Mouse (Mus musculus): ENCODE data around the gene Grin3a. TPM values are rescaled to one million over a fixed set of nuclear protein-coding genes. Genes with fewer than 3 reads are reported as not detected.

Gene Grin3a
- total and polyA plus RNA-seq, 2 experiments from 2014 or later, result under 0.01 to 0.10 TPM

DNA sequence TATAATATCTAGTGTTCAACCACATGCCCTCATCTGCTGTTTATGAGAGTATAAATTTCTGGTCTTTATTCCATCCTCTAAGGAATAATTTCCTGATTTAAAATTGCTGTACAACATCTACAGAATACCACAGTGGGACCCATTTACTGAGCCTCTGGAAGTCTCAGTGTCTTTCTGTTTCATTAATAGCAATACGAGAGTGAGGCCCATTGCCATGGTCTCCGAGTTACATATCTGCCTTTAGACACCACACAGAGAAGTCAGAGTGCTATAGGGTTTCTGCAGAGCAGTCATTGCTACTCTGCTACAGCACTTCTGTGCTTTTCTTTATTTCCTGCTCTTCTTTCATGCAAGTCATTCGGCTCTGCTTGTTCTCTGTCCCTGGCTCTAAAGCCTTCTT lies 116.2 kb downstream of the Grin3a start:
- Histone ChIP-seq H3K4me2 (ENCODE audit: low read depth, low read length) (no peak overlapping the region), H3K4me1 (ENCODE audit: control insufficient read depth, insufficient read depth) (no peaks in the 10 kb centered on the region), H3K36me3 (replicated peaks; ENCODE audit: control insufficient read depth, insufficient read depth, low read length) (no peaks in the 10 kb centered on the region), H3K27ac (ENCODE audit: low read depth) (no peak overlapping the region), H3K27me3 (ENCODE audit: control insufficient read depth, insufficient read depth, low read length) (no peaks in the 10 kb centered on the region), H3K9me3 (replicated peaks; ENCODE audit: control insufficient read depth, low read length) (no peaks in the 10 kb centered on the region), H3K9ac (replicated peaks; ENCODE audit: low read depth, low read length) (no peak overlapping the region; the same call in 1 of the 2 replicates), H3K4me3 (ENCODE audit: low read depth, low read length) (no peak overlapping the region)
- DNase-seq (ENCODE audit: low spot score), result no peak
- 69% methylated on average over 3 of the region's 3 CpGs for WGBS
- TF ChIP-seq EP300 (IDR thresholded peaks at IDR 0.05; ENCODE audit: low read depth) (no peak), CTCF (IDR thresholded peaks at IDR 0.05; ENCODE audit: low read depth) (no peak)
- ATAC-seq (ENCODE audit: insufficient read depth, low read depth), result no peak

DNA sequence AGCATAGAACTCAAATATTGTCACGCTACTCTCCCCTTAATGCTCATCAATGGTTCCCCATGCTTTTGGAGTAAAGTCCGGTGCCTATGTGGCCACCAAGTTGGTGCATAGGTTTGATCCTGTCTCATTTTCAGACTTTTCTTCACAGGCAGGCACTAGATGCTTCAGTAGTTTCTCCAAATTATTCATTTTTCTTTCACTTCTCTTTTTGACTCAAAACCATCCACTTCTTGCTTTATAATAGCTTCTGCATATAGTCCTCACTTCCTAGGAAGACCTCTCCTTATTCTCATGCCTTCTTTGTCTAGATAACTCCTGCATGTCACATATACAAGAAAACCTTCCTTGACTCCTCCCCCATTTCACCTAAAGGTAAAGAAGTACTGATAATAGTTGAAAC lies 121.6 kb downstream of the Grin3a start:
- no peaks in the 10 kb centered on the region for H3K9me3 ChIP-seq (replicated peaks; ENCODE audit: control insufficient read depth, low read length)
- H3K4me1 ChIP-seq (ENCODE audit: control insufficient read depth, insufficient read depth), result no peaks in the 10 kb centered on the region
- no peak overlapping the region for H3K9ac ChIP-seq (replicated peaks; ENCODE audit: low read depth, low read length)
- no peak overlapping the region for H3K4me2 ChIP-seq (ENCODE audit: low read depth, low read length)
- no peaks in the 10 kb centered on the region for H3K36me3 ChIP-seq (replicated peaks; ENCODE audit: control insufficient read depth, insufficient read depth, low read length)
- H3K27me3 ChIP-seq (ENCODE audit: control insufficient read depth, insufficient read depth, low read length), result no peaks in the 10 kb centered on the region
- H3K27ac ChIP-seq (ENCODE audit: low read depth), result no peak overlapping the region
- no peak overlapping the region for H3K4me3 ChIP-seq (ENCODE audit: low read depth, low read length)
- TF ChIP-seq CTCF (IDR thresholded peaks at IDR 0.05; ENCODE audit: low read depth) (no peak), EP300 (IDR thresholded peaks at IDR 0.05; ENCODE audit: low read depth) (no peak)
- DNase-seq (ENCODE audit: low spot score) (no peak), ATAC-seq (ENCODE audit: insufficient read depth, low read depth) (no peak)
- WGBS, result 92% methylated on average over 2 of the region's 2 CpGs

DNA sequence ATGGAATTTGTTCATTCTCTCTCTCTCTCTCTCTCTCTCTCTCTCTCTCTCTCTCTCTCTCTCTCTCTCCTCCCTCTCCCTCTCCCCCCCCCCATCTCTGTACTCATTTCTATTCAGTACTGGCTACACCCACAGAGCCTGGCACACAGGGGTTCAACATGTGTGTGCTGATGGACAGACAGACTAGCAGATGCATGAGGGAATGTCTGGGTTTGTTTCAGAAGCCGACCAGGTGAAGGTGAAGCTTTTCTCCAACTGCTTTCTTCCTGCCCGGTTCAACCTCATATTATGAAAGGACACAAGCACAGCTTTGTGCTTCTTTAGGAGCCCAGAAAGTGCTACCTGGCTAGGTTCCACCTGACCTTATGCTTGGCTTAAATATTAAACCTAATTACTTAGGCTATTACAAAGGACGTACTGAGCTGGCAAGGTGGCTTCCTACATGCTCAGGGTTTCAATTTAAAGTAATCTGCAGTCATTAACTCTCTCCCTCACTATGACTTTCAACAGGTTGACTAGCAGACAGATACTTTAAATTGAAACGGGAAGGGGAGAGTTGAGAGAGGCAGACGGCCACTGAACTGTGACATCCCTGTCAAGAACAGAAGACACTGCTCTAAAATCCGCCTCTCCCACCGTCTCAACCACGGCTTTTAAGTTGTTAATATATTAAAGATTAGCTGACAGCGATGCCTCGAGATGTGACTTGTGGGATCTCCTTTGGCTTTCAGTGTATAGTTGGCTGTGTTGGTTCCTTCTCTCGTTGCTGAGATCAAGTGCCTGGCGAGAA lies 153.9 kb downstream of the Grin3a start:
- Histone ChIP-seq H3K27ac (ENCODE audit: low read depth) (no peak overlapping the region), H3K9me3 (replicated peaks; ENCODE audit: control insufficient read depth, low read length) (no peaks in the 10 kb centered on the region), H3K4me1 (ENCODE audit: control insufficient read depth, insufficient read depth) (no peaks in the 10 kb centered on the region), H3K36me3 (replicated peaks; ENCODE audit: control insufficient read depth, insufficient read depth, low read length) (no peaks in the 10 kb centered on the region), H3K4me2 (ENCODE audit: low read depth, low read length) (no peak overlapping the region), H3K9ac (replicated peaks; ENCODE audit: low read depth, low read length) (no peak overlapping the region), H3K27me3 (ENCODE audit: control insufficient read depth, insufficient read depth, low read length) (no peaks in the 10 kb centered on the region), H3K4me3 (ENCODE audit: low read depth, low read length) (no peak overlapping the region)
- no peak for DNase-seq (ENCODE audit: low spot score)
- ATAC-seq (ENCODE audit: insufficient read depth, low read depth), result no peak
- TF ChIP-seq EP300 (IDR thresholded peaks at IDR 0.05; ENCODE audit: low read depth) (no peak), CTCF (IDR thresholded peaks at IDR 0.05; ENCODE audit: low read depth) (no peak)
- 72% methylated on average over 12 of the region's 12 CpGs for WGBS

DNA sequence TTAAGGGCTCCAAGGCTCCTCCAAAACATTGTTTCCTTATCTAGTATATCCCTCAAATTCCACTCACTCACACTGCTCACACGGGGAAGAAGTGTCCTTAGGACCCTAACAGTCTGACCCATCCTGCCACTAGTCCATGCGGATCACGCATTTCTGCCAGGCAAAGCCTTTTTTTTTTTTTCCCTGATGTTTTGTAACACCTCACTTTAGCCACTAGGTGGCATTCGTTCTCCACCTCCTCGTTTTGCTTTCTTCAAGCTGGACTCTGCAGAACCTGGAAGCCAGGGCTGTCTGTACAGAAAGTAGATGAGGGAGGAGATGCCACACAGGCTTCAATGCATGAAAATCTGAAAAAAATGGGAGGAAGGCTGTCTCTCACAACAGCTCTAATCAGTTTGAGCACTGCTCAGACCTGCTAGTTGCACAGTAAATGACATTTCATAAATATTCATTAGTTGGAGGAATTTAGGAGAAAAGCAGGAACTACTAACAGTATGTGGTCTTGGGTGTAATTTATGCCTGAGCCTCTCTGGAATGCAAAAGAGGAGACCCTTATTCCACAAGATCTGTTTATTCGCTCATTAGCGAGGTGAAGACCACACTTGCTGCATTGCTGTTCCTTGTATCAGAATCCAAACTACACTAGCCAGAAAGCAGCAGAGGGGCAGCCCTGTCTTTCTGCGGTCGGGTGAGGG lies 156.8 kb downstream of the Grin3a start:
- WGBS, result 22% methylated on average over 9 of the region's 9 CpGs

DNA sequence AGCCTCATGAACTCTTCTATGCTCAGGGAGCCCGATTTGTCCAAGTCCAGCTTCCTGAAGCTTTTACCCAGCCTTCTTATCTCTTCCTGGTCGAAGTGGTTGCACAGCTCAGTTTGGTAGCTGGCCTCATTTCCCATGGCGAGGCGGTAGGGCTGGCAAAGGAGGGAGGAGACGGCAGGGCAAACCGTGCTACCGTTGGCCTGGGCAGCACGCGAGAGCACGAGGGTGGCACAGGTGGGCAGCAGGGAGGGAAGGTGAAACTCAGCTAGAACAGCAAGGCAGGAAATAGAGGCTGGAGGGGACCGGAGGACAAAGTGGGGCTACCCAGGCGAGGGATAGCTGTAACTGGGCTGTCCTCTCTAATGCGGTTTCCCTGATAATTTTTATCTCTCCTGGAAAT lies 163.7 kb downstream of the Grin3a start, which contains the start of gene Ppp3r2:
Gene Ppp3r2, minus strand, starts transcription at position 213 of the 400 bp plus-strand sequence.
- no peaks in the 10 kb centered on the region for H3K9me3 ChIP-seq (replicated peaks; ENCODE audit: control insufficient read depth, low read length)
- H3K27me3 ChIP-seq (ENCODE audit: control insufficient read depth, insufficient read depth, low read length), result no peaks in the 10 kb centered on the region
- no peak within 1 kb of the TSS for H3K4me3 ChIP-seq (ENCODE audit: low read depth, low read length)
- no peak within 1 kb of the TSS for H3K27ac ChIP-seq (ENCODE audit: low read depth)
- no peak for TF ChIP-seq EP300 (IDR thresholded peaks at IDR 0.05; ENCODE audit: low read depth)
- no peak for TF ChIP-seq CTCF (IDR thresholded peaks at IDR 0.05; ENCODE audit: low read depth)
- 80% methylated on average over 13 of the region's 13 CpGs for WGBS
- ATAC-seq (ENCODE audit: insufficient read depth, low read depth) (no peak), DNase-seq (ENCODE audit: low spot score) (no peak)
- H3K4me1 ChIP-seq (ENCODE audit: control insufficient read depth, insufficient read depth), result no peaks in the 10 kb centered on the region
- H3K36me3 ChIP-seq (replicated peaks; ENCODE audit: control insufficient read depth, insufficient read depth, low read length), result no peaks in the 10 kb centered on the region
- H3K9ac ChIP-seq (replicated peaks; ENCODE audit: low read depth, low read length), result no peak within 1 kb of the TSS
- H3K4me2 ChIP-seq (ENCODE audit: low read depth, low read length), result no peak within 1 kb of the TSS

More for the DNA sequence above, 156.8 kb downstream of the Grin3a start:
- TF ChIP-seq CTCF (IDR thresholded peaks at IDR 0.05; ENCODE audit: low read depth) (peak; percentile 87), EP300 (IDR thresholded peaks at IDR 0.05; ENCODE audit: low read depth) (no peak)
- Histone ChIP-seq H3K4me3 (ENCODE audit: low read depth, low read length) (no peak overlapping the region), H3K9me3 (replicated peaks; ENCODE audit: control insufficient read depth, low read length) (no peaks in the 10 kb centered on the region), H3K27ac (ENCODE audit: low read depth) (no peak overlapping the region), H3K4me2 (ENCODE audit: low read depth, low read length) (no peak overlapping the region), H3K4me1 (ENCODE audit: control insufficient read depth, insufficient read depth) (no peaks in the 10 kb centered on the region), H3K27me3 (ENCODE audit: control insufficient read depth, insufficient read depth, low read length) (no peaks in the 10 kb centered on the region), H3K9ac (replicated peaks; ENCODE audit: low read depth, low read length) (no peak overlapping the region), H3K36me3 (replicated peaks; ENCODE audit: control insufficient read depth, insufficient read depth, low read length) (no peaks in the 10 kb centered on the region)
- ATAC-seq (ENCODE audit: insufficient read depth, low read depth) (no peak), DNase-seq (ENCODE audit: low spot score) (peak; percentile 40)

All from heart, postnatal 0 days (tissue).